7 mouse cellular contexts compared by ENCODE assay signal in genomic region chr13:23685121-23685861, GRCm38 (mm10). TPM values are rescaled to one million over a fixed set of nuclear protein-coding genes. Genes with fewer than 3 reads are reported as not detected.
A peak's percentile ranks its signal among the peaks of the same experiment; 100 is the strongest.
DNase-seq lines count a peak whose midpoint lies in the region; ATAC-seq and TF ChIP-seq lines count a peak whose summit lies in the region.

No protein-coding gene starts in this region.

- no peaks in the 10 kb centered on the region for H3K4me1 ChIP-seq in ES-Bruce4 (ENCODE audit: control insufficient read depth, insufficient read depth, low read length)
- peaks cover 2% of the 10 kb centered on the region; the same call in 1 of the 2 replicates for H3K4me1 ChIP-seq in embryonic fibroblast, embryonic 13.5 days (ENCODE audit: control insufficient read depth, insufficient read depth, low read length)
- peaks cover 12% of the 10 kb centered on the region for H3K4me1 ChIP-seq in hindbrain, embryonic 16.5 days (ENCODE audit: control insufficient read depth, insufficient read depth, low read depth, low read length)
- H3K4me1 ChIP-seq in lung, postnatal 0 days (ENCODE audit: insufficient read depth, low read depth, low read length): peaks cover 5% of the 10 kb centered on the region; the same call in 1 of the 2 replicates

- no peaks in the 10 kb centered on the region for H3K9me3 ChIP-seq in ES-Bruce4 (replicated peaks; ENCODE audit: control insufficient read depth, insufficient read depth, low read length, poor library complexity, severe bottlenecking)
- no peaks in the 10 kb centered on the region for H3K9me3 ChIP-seq in hindbrain, embryonic 16.5 days (ENCODE audit: control insufficient read depth, low read length)
- H3K9me3 ChIP-seq in lung, postnatal 0 days (ENCODE audit: low read length): no peaks in the 10 kb centered on the region

- DNase-seq in B cell, adult 2 months: peak; percentile 48 to 53
- peak; percentile 80 for DNase-seq in lung, postnatal 0 days (ENCODE audit: low spot score)
- DNase-seq in splenic B cell, adult 2 months (ENCODE audit: low read depth, low spot score): peak; percentile 72
- no peak for DNase-seq in frontal cortex, postnatal 14 days (ENCODE audit: low spot score in 2 of 2)

- H3K27ac ChIP-seq in ES-Bruce4 (ENCODE audit: insufficient read depth, low read length): peak overlapping the region; percentile 96
- peak overlapping the region; percentile 98 for H3K27ac ChIP-seq in embryonic fibroblast, embryonic 13.5 days (ENCODE audit: insufficient read depth, low read length)
- H3K27ac ChIP-seq in hindbrain, embryonic 16.5 days (ENCODE audit: low read depth, low read length): peak overlapping the region; percentile 93
- peak overlapping the region; percentile 91 for H3K27ac ChIP-seq in lung, postnatal 0 days (ENCODE audit: low read length)

- no peak for TF ChIP-seq EP300 in ES-Bruce4 (IDR thresholded peaks at IDR 0.05; ENCODE audit: insufficient read depth, low read depth, low read length)
- no peak for TF ChIP-seq EP300 in lung, postnatal 0 days (IDR thresholded peaks at IDR 0.05)

- no peak for TF ChIP-seq CTCF in ES-Bruce4 (IDR thresholded peaks at IDR 0.05; ENCODE audit: low read depth, low read length)
- TF ChIP-seq CTCF in embryonic fibroblast, embryonic 13.5 days (IDR thresholded peaks at IDR 0.05; ENCODE audit: borderline replicate concordance, insufficient read depth, low read length): no peak
- TF ChIP-seq CTCF in lung, postnatal 0 days (IDR thresholded peaks at IDR 0.05): no peak

- no peak for TF ChIP-seq POLR2A in ES-Bruce4 (IDR thresholded peaks at IDR 0.05; ENCODE audit: insufficient read depth, low read length)
- TF ChIP-seq POLR2A in embryonic fibroblast, embryonic 13.5 days (IDR thresholded peaks at IDR 0.05; ENCODE audit: low read depth, low read length): peak; percentile 46; the same call in 1 of the 2 replicates

- peak overlapping the region; percentile 88 for H3K4me2 ChIP-seq in hindbrain, embryonic 16.5 days (ENCODE audit: low read length)
- peak overlapping the region; percentile 63 for H3K4me2 ChIP-seq in lung, postnatal 0 days (replicated peaks; ENCODE audit: low read depth, low read length)

- H3K4me3 ChIP-seq in ES-Bruce4 (ENCODE audit: low read depth, low read length): peak overlapping the region; percentile 68
- H3K4me3 ChIP-seq in embryonic fibroblast, embryonic 13.5 days (ENCODE audit: insufficient read depth, low read length): peak overlapping the region; percentile 95
- peak overlapping the region; percentile 51 for H3K4me3 ChIP-seq in hindbrain, embryonic 16.5 days (ENCODE audit: low read length)
- H3K4me3 ChIP-seq in lung, postnatal 0 days (ENCODE audit: low read depth, low read length): peak overlapping the region; percentile 42

- H3K27me3 ChIP-seq in ES-Bruce4 (ENCODE audit: control insufficient read depth, insufficient read depth, low read length, poor library complexity, severe bottlenecking): no peaks in the 10 kb centered on the region
- no peaks in the 10 kb centered on the region for H3K27me3 ChIP-seq in hindbrain, embryonic 16.5 days (replicated peaks; ENCODE audit: control insufficient read depth, insufficient read depth, low read length)
- H3K27me3 ChIP-seq in lung, postnatal 0 days (replicated peaks; ENCODE audit: insufficient read depth, low read length): no peaks in the 10 kb centered on the region
- H3K27me3 ChIP-seq in splenic B cell, adult 2 months (ENCODE audit: control insufficient read depth, insufficient read depth, low read length, poor library complexity, severe bottlenecking): no peaks in the 10 kb centered on the region

- H3K36me3 ChIP-seq in ES-Bruce4 (ENCODE audit: control insufficient read depth, insufficient read depth, low read length, poor library complexity, severe bottlenecking): no peaks in the 10 kb centered on the region
- H3K36me3 ChIP-seq in hindbrain, embryonic 16.5 days (ENCODE audit: control insufficient read depth, insufficient read depth, low read length): no peaks in the 10 kb centered on the region
- H3K36me3 ChIP-seq in lung, postnatal 0 days (ENCODE audit: insufficient read depth, low read length): no peaks in the 10 kb centered on the region
- no peaks in the 10 kb centered on the region for H3K36me3 ChIP-seq in splenic B cell, adult 2 months (ENCODE audit: control insufficient read depth, insufficient read depth, low read length, poor library complexity, severe bottlenecking)

- peak overlapping the region; percentile 93 for H3K9ac ChIP-seq in ES-Bruce4 (ENCODE audit: low read depth, poor library complexity, severe bottlenecking)
- peak overlapping the region; percentile 69; the same call in 1 of the 2 replicates for H3K9ac ChIP-seq in hindbrain, embryonic 16.5 days (ENCODE audit: low read depth, low read length)
- H3K9ac ChIP-seq in lung, postnatal 0 days (replicated peaks; ENCODE audit: low read depth): peak overlapping the region; percentile 45

- ATAC-seq in hindbrain, embryonic 16.5 days: no peak
- no peak for ATAC-seq in lung, postnatal 0 days

- WGBS in hindbrain, embryonic 16.5 days: 8% methylated on average over 15 of the region's 15 CpGs
- 2% methylated on average over 15 of the region's 15 CpGs for WGBS in lung, postnatal 0 days

RNA-seq across cellular contexts. Expression of gene Hist1h2bc, which starts 1.3 kb away (rescaled TPM):
- polyA plus RNA-seq in ES-Bruce4 (2011; ENCODE audit: insufficient read depth, insufficient read length, low read depth, missing spikeins): 9.1 and 10.6 TPM in 2 replicates
- polyA plus RNA-seq in embryonic fibroblast, embryonic 13.5 days (2011; ENCODE audit: insufficient read length, low read depth, missing spikeins): 55.6 and 62.4 TPM in 2 replicates
- polyA plus RNA-seq in hindbrain, embryonic 16.5 days (2015; fragmentation: Nextera tagmentation; extraction: Ambion mirVana): 20.4 and 24.8 TPM in 2 replicates
- 67.5 and 69.5 TPM in 2 replicates for polyA plus RNA-seq in lung, postnatal 0 days (2015; fragmentation: Nextera tagmentation; extraction: Ambion mirVana)

RNA-seq across cellular contexts. Expression of gene Hist1h2ac, which starts 1.5 kb away (rescaled TPM):
- 0.37 and 0.91 TPM in 2 replicates for polyA plus RNA-seq in ES-Bruce4 (2011; ENCODE audit: insufficient read depth, insufficient read length, low read depth, missing spikeins)
- polyA plus RNA-seq in embryonic fibroblast, embryonic 13.5 days (2011; ENCODE audit: insufficient read length, low read depth, missing spikeins): 0.79 and 0.82 TPM in 2 replicates
- 0.26 and 0.30 TPM in 2 replicates for polyA plus RNA-seq in hindbrain, embryonic 16.5 days (2015; fragmentation: Nextera tagmentation; extraction: Ambion mirVana)
- 0.32 and 0.54 TPM in 2 replicates for polyA plus RNA-seq in lung, postnatal 0 days (2015; fragmentation: Nextera tagmentation; extraction: Ambion mirVana)

RNA-seq across cellular contexts. Expression of gene Hist1h1t, which starts 10.3 kb away (rescaled TPM):
- not detected in 2 replicates for polyA plus RNA-seq in ES-Bruce4 (2011; ENCODE audit: insufficient read depth, insufficient read length, low read depth, missing spikeins)
- not detected in 2 replicates for polyA plus RNA-seq in embryonic fibroblast, embryonic 13.5 days (2011; ENCODE audit: insufficient read length, low read depth, missing spikeins)
- polyA plus RNA-seq in hindbrain, embryonic 16.5 days (2015; fragmentation: Nextera tagmentation; extraction: Ambion mirVana): not detected in 2 replicates
- 0.13 TPM in 1 of 2 replicates, not detected in the other for polyA plus RNA-seq in lung, postnatal 0 days (2015; fragmentation: Nextera tagmentation; extraction: Ambion mirVana)

RNA-seq across cellular contexts. Expression of gene Hist1h4c, which starts 13.0 kb away (rescaled TPM):
- polyA plus RNA-seq in ES-Bruce4 (2011; ENCODE audit: insufficient read depth, insufficient read length, low read depth, missing spikeins): 1.3 and 2.5 TPM in 2 replicates
- 2.8 and 3.8 TPM in 2 replicates for polyA plus RNA-seq in embryonic fibroblast, embryonic 13.5 days (2011; ENCODE audit: insufficient read length, low read depth, missing spikeins)
- polyA plus RNA-seq in hindbrain, embryonic 16.5 days (2015; fragmentation: Nextera tagmentation; extraction: Ambion mirVana): 2.0 and 2.5 TPM in 2 replicates
- polyA plus RNA-seq in lung, postnatal 0 days (2015; fragmentation: Nextera tagmentation; extraction: Ambion mirVana): 3.7 and 3.9 TPM in 2 replicates

RNA-seq across cellular contexts. Expression of gene Hfe, which starts 25.4 kb away (rescaled TPM):
- not detected in 2 replicates for polyA plus RNA-seq in ES-Bruce4 (2011; ENCODE audit: insufficient read depth, insufficient read length, low read depth, missing spikeins)
- polyA plus RNA-seq in embryonic fibroblast, embryonic 13.5 days (2011; ENCODE audit: insufficient read length, low read depth, missing spikeins): 4.6 and 7.9 TPM in 2 replicates
- polyA plus RNA-seq in hindbrain, embryonic 16.5 days (2015; fragmentation: Nextera tagmentation; extraction: Ambion mirVana): 5.4 and 6.7 TPM in 2 replicates
- polyA plus RNA-seq in lung, postnatal 0 days (2015; fragmentation: Nextera tagmentation; extraction: Ambion mirVana): 25.3 and 26.3 TPM in 2 replicates

Comparison
In these comparisons a context has a peak if more than half of its experiments do, and no peak if none do; other contexts are left out.
1. DNase-seq: peak in B cell, adult 2 months (2 of 2), lung, postnatal 0 days (single experiment) and splenic B cell, adult 2 months (single experiment); none in frontal cortex, postnatal 14 days (0 of 2).
2. H3K4me3 ChIP-seq: peak in every context shown above with its lines; median percentile 95 in embryonic fibroblast, embryonic 13.5 days; 68 in ES-Bruce4; 51 in hindbrain, embryonic 16.5 days; 42 in lung, postnatal 0 days.
3. Peak in every context shown above with its lines, with median percentiles within 50 percentile points of each other: H3K27ac ChIP-seq and H3K9ac ChIP-seq.